Mouse (Mus musculus): ENCODE results near the gene Zfp988. TPM values are rescaled to one million over a fixed set of nuclear protein-coding genes. Genes with fewer than 3 reads are reported as not detected.
"Not testable (repeated sequence)": the region's sequence is repeated elsewhere in the genome, so short reads cannot be mapped to it uniquely, and the experiment has no call there.

Gene Zfp988
- 0.17 TPM in 1 of 2 replicates, not detected in the other for polyA plus RNA-seq (2015; fragmentation: Nextera tagmentation; extraction: Ambion mirVana)

DNA sequence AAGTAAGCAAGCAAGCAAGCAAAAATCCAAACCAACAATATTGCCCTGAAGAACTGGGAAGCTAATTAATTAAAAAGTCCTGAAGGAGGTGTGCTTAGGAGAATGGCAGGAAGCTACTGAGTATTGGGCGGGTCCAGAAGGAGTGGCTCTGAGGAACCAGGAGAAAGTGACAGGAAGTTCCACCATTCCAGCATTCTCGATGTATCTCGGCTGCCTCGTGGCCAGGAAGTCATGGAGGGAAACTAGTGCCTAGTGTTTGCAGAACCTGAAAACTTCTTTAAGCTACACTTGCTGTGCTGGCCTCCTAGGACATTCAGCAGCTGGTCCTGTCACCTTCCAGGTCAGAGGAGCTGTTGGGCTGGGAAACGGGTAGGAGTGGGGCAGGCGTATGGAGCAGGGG is at the start of gene Zfp988:
Gene Zfp988, plus strand, starts transcription at position 239 of the 400 bp plus-strand sequence.
- 80% methylated on average over 6 of the region's 6 CpGs for WGBS
- not testable (repeated sequence) for H3K27ac ChIP-seq (ENCODE audit: low read length); H3K4me1 ChIP-seq (ENCODE audit: control insufficient read depth, insufficient read depth, low read length); H3K4me2 ChIP-seq (ENCODE audit: low read depth, low read length); H3K4me3 ChIP-seq (ENCODE audit: low read length); H3K9ac ChIP-seq (ENCODE audit: low read length); H3K9me3 ChIP-seq (replicated peaks; ENCODE audit: control insufficient read depth, low read length); H3K36me3 ChIP-seq (ENCODE audit: control insufficient read depth, insufficient read depth); ATAC-seq (replicated peaks; ENCODE audit: extremely low read depth, insufficient read depth, low FRiP score); H3K27me3 ChIP-seq (ENCODE audit: control insufficient read depth, insufficient read depth, low read length)

DNA sequence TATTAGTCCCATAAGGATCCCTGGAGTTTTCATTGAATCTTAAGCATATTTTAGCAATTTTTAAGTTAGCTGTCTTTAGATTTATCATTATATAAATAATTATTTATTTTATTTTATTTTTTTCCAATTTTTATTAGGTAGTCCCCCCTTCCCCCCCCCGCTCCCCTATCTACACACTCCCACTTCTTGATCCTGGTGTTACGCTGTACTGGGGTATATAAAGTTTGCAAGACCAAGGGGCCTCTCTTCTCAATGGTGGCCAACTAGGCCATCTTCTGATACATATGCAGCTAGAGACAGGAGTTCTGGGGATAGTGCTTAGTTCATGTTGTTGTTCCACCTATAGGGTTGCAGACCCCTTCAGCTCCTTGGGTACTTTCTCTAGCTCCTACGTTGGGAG is 42.8 kb upstream of the Zfp988 start:
- not testable (repeated sequence) for H3K4me1 ChIP-seq (ENCODE audit: control insufficient read depth, insufficient read depth, low read length); H3K4me2 ChIP-seq (ENCODE audit: low read depth, low read length); ATAC-seq (replicated peaks; ENCODE audit: extremely low read depth, insufficient read depth, low FRiP score); H3K9me3 ChIP-seq (replicated peaks; ENCODE audit: control insufficient read depth, low read length); H3K4me3 ChIP-seq (ENCODE audit: low read length); H3K36me3 ChIP-seq (ENCODE audit: control insufficient read depth, insufficient read depth); H3K27me3 ChIP-seq (ENCODE audit: control insufficient read depth, insufficient read depth, low read length); H3K9ac ChIP-seq (ENCODE audit: low read length); H3K27ac ChIP-seq (ENCODE audit: low read length)
- WGBS: 85% methylated on average over 2 of the region's 3 CpGs

DNA sequence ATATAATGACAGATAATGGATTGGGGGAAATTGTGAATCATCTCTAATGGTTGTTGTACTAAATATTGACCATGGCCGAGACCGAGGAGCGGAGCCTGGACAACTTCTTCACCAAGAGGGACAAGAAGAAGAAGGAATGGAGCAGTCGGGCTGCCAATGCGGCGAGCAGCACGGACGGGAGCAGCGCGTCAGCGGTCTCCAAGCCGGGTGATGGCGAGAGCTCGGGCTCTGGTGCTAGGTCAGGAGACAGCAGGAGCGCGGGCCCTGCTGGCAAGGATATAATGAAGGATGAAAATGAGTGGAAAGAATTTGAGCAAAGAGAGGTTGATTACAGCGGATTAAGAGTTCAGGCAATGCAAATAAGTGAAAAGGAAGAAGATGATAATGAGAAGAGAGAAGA is 38.2 kb upstream of the Zfp988 start:
- H3K9me3 ChIP-seq (replicated peaks; ENCODE audit: control insufficient read depth, low read length); H3K36me3 ChIP-seq (ENCODE audit: control insufficient read depth, insufficient read depth); ATAC-seq (replicated peaks; ENCODE audit: extremely low read depth, insufficient read depth, low FRiP score); H3K4me2 ChIP-seq (ENCODE audit: low read depth, low read length); H3K4me1 ChIP-seq (ENCODE audit: control insufficient read depth, insufficient read depth, low read length); H3K9ac ChIP-seq (ENCODE audit: low read length); H3K27ac ChIP-seq (ENCODE audit: low read length); H3K4me3 ChIP-seq (ENCODE audit: low read length); H3K27me3 ChIP-seq (ENCODE audit: control insufficient read depth, insufficient read depth, low read length): not testable (repeated sequence)
- WGBS: 84% methylated on average over 16 of the region's 17 CpGs

DNA sequence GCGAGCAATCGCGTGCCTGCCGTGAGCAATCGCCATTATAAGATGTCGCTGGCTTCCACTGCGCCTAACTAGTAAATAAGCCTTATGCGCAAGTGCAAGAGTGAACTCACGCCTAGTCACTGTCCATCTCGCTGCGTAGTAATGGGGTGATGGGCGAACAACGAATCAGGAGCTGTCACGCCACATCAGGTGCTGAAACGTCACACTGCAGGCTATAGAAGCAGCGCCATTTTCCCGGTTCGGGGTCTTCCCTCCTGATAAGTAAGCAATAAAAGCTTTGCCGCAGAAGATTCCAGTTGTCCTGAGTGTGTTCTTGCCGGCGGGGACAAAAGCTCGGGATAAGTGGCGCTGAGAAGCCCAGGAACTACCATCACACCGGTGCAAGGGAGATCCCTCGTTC is 36.7 kb upstream of the Zfp988 start:
- not testable (repeated sequence) for H3K27me3 ChIP-seq (ENCODE audit: control insufficient read depth, insufficient read depth, low read length); H3K4me2 ChIP-seq (ENCODE audit: low read depth, low read length); H3K9ac ChIP-seq (ENCODE audit: low read length); H3K27ac ChIP-seq (ENCODE audit: low read length); H3K9me3 ChIP-seq (replicated peaks; ENCODE audit: control insufficient read depth, low read length); H3K4me3 ChIP-seq (ENCODE audit: low read length); H3K4me1 ChIP-seq (ENCODE audit: control insufficient read depth, insufficient read depth, low read length); ATAC-seq (replicated peaks; ENCODE audit: extremely low read depth, insufficient read depth, low FRiP score); H3K36me3 ChIP-seq (ENCODE audit: control insufficient read depth, insufficient read depth)
- 85% methylated on average over 25 of the region's 25 CpGs for WGBS

DNA sequence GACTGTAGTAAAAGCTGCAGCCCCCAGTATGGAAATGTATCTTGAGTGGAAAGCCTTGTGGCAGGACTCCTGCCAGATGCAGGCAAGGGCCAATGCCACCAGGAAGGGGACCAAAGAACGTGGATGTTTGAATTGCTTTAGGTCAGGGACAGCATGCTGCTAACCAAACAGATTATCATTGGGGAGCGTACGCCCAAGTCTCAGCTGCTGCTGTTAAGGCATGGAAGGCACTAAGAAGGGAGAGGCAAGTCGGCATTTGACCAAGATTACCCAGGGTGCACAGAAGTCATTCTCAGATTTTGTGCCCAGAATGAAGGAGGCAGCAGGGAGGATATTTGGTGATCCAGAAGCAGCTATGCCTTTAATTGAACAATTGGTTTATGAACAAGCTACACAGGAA is 35.4 kb upstream of the Zfp988 start:
- not testable (repeated sequence) for H3K4me2 ChIP-seq (ENCODE audit: low read depth, low read length); H3K27ac ChIP-seq (ENCODE audit: low read length); H3K4me1 ChIP-seq (ENCODE audit: control insufficient read depth, insufficient read depth, low read length); H3K27me3 ChIP-seq (ENCODE audit: control insufficient read depth, insufficient read depth, low read length); ATAC-seq (replicated peaks; ENCODE audit: extremely low read depth, insufficient read depth, low FRiP score); H3K4me3 ChIP-seq (ENCODE audit: low read length); H3K9ac ChIP-seq (ENCODE audit: low read length); H3K36me3 ChIP-seq (ENCODE audit: control insufficient read depth, insufficient read depth)
- 80% methylated on average over 4 of the region's 4 CpGs for WGBS
- H3K9me3 ChIP-seq (replicated peaks; ENCODE audit: control insufficient read depth, low read length): peaks cover 17% of the 10 kb centered on the region

DNA sequence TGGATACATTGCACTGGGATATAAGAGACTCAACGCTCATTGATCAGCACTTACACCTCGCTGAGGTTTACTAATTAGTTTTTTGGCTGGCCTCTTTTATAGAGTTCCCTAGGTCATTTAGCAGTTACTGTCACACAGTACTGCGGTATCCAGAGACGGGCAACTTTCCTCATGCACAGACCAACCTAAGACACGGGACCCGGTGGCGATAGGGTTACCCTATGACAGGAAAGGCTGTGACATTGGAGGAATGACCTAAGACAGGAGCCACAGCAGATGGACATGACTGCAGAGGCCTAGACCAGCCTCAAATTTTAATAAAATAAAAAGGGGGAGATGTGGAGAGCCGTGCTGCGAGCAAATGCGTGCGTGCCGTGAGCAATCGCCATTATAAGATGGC is 33.9 kb upstream of the Zfp988 start:
- not testable (repeated sequence) for H3K36me3 ChIP-seq (ENCODE audit: control insufficient read depth, insufficient read depth); H3K4me3 ChIP-seq (ENCODE audit: low read length); H3K9ac ChIP-seq (ENCODE audit: low read length); H3K27ac ChIP-seq (ENCODE audit: low read length); H3K27me3 ChIP-seq (ENCODE audit: control insufficient read depth, insufficient read depth, low read length); H3K4me2 ChIP-seq (ENCODE audit: low read depth, low read length); H3K4me1 ChIP-seq (ENCODE audit: control insufficient read depth, insufficient read depth, low read length); ATAC-seq (replicated peaks; ENCODE audit: extremely low read depth, insufficient read depth, low FRiP score)
- WGBS: 84% methylated on average over 12 of the region's 13 CpGs
- H3K9me3 ChIP-seq (replicated peaks; ENCODE audit: control insufficient read depth, low read length): peaks cover 26% of the 10 kb centered on the region

DNA sequence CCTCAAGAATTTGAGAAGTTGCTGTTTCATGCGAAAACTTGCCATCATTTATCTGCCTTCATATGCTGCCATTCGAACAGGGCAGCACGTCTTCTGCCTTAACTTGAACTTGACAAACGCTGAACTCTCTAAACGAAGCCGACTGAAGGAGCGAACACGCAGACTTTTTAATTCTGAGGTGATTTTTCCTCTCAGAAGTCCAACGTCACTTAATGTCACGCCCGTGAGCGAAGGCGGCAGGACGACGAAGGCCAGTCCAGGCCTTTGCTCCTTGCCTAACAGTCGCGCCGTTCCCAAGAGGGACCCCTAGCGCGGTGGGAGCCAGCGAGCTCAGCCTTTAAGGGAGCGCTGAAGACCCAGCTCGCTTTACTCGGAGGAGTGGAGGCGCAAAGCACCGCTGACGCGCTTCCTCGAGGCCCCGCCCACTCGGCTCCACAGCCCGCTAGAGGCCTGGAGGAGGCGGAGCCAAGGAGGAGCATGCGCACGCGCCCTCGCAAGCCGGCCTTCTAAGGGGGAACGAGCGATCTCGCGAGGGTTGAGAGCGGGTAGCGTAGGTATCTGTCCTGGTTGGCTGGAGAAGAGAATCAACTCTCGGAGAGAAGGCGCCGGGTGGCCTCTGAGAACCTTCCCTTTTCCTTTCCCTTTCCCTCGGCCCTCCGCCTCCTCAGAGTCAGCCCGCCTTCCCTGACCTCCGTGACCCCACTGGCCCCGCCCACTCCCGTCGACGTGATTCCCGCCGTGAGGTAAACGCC is 30.3 kb upstream of the Zfp988 start:
- not testable (repeated sequence) for H3K4me1 ChIP-seq (ENCODE audit: control insufficient read depth, insufficient read depth, low read length); H3K36me3 ChIP-seq (ENCODE audit: control insufficient read depth, insufficient read depth); H3K27me3 ChIP-seq (ENCODE audit: control insufficient read depth, insufficient read depth, low read length); ATAC-seq (replicated peaks; ENCODE audit: extremely low read depth, insufficient read depth, low FRiP score); H3K27ac ChIP-seq (ENCODE audit: low read length); H3K9ac ChIP-seq (ENCODE audit: low read length)
- Histone ChIP-seq H3K4me3 (ENCODE audit: low read length) (peak overlapping the region; percentile 33), H3K9me3 (replicated peaks; ENCODE audit: control insufficient read depth, low read length) (peaks cover 20% of the 10 kb centered on the region), H3K4me2 (ENCODE audit: low read depth, low read length) (peak overlapping the region; percentile 51)
- 30% methylated on average over 55 of the region's 58 CpGs for WGBS

DNA sequence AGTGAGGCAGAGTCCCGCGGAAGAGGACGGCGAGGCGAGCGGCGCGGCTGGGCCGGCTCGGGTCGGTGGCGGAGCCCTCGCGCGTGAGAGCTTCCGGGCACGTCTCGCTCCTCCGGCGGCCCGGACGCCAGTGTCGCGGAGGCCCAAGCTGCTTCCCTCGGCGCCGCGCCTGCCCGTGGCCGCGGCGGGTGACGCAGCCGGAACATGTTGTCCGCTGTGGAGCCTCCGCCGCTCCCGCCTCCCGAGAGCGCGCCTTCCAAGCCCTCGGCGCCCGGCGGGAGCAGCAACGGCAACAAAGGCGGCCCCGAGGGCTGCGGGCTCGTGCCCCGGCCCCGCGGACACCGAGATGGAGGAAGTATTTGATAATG is 29.7 kb upstream of the Zfp988 start:
- peak overlapping the region; percentile 51 for H3K4me2 ChIP-seq (ENCODE audit: low read depth, low read length)
- not testable (repeated sequence) for H3K9ac ChIP-seq (ENCODE audit: low read length); H3K27ac ChIP-seq (ENCODE audit: low read length); H3K36me3 ChIP-seq (ENCODE audit: control insufficient read depth, insufficient read depth); ATAC-seq (replicated peaks; ENCODE audit: extremely low read depth, insufficient read depth, low FRiP score); H3K27me3 ChIP-seq (ENCODE audit: control insufficient read depth, insufficient read depth, low read length); H3K4me1 ChIP-seq (ENCODE audit: control insufficient read depth, insufficient read depth, low read length)
- H3K9me3 ChIP-seq (replicated peaks; ENCODE audit: control insufficient read depth, low read length): peaks cover 20% of the 10 kb centered on the region
- peak overlapping the region; percentile 33 for H3K4me3 ChIP-seq (ENCODE audit: low read length)
- 23% methylated on average over 54 of the region's 54 CpGs for WGBS

DNA sequence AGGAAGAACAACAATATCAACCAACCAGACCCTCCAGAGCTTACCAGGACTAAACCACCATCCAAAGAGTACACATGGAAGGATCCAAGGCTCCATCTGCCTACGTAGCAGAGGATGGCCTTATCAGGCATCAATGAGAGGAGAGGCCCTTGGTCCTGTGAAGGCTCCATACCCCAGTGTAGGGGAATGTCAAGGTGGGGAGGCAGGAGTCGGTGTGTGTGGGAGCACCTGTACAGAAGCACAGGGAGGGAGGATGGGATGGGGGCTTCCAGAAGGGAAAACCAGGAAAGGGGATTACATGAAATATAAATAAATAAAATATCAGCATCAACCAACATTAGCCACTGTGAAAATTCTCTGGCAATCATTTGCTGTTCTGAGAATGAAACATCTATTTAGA is 25.1 kb upstream of the Zfp988 start:
- H3K9me3 ChIP-seq (replicated peaks; ENCODE audit: control insufficient read depth, low read length): peaks cover 10% of the 10 kb centered on the region
- not testable (repeated sequence) for ATAC-seq (replicated peaks; ENCODE audit: extremely low read depth, insufficient read depth, low FRiP score); H3K27me3 ChIP-seq (ENCODE audit: control insufficient read depth, insufficient read depth, low read length); H3K4me2 ChIP-seq (ENCODE audit: low read depth, low read length); H3K9ac ChIP-seq (ENCODE audit: low read length); H3K4me1 ChIP-seq (ENCODE audit: control insufficient read depth, insufficient read depth, low read length); H3K27ac ChIP-seq (ENCODE audit: low read length); H3K4me3 ChIP-seq (ENCODE audit: low read length); H3K36me3 ChIP-seq (ENCODE audit: control insufficient read depth, insufficient read depth)
- WGBS: 52% methylated on average over 2 of the region's 2 CpGs

All from heart, embryonic 16.5 days (tissue).